Mouse (Mus musculus) myocyte (in vitro differentiated cells): ENCODE measurements at regions not wholly inside any gene's neighbourhood (a gene's known extent, or its start where the extent isn't known, plus 50 kb on each side); places are given as distances from the start of the nearest gene placed in this dataset.

Source experiments
- E2F4 ChIP-seq: IDR thresholded peaks from one replicate; pipeline ENCODE4 v1.6.1; 2011; ENCODE audit warnings: mild to moderate bottlenecking, control low read depth, moderate library complexity; ENCODE audit not compliant: insufficient read depth
- POLR2A ChIP-seq: IDR thresholded peaks from one replicate; pipeline ENCODE4 v1.6.1; 2011; ENCODE audit warnings: low read depth, mild to moderate bottlenecking, control low read depth, moderate library complexity; ENCODE audit not compliant: insufficient read length
- SRF ChIP-seq: IDR thresholded peaks from one replicate; pipeline ENCODE4 v1.6.1; 2011; ENCODE audit warnings: low read depth; ENCODE audit not compliant: control insufficient read depth, insufficient read length
- TCF12 ChIP-seq: IDR thresholded peaks from one replicate; pipeline ENCODE4 v1.6.1; 2011; ENCODE audit warnings: mild to moderate bottlenecking, control low read depth; ENCODE audit not compliant: poor library complexity, insufficient read depth, severe bottlenecking

DNA sequence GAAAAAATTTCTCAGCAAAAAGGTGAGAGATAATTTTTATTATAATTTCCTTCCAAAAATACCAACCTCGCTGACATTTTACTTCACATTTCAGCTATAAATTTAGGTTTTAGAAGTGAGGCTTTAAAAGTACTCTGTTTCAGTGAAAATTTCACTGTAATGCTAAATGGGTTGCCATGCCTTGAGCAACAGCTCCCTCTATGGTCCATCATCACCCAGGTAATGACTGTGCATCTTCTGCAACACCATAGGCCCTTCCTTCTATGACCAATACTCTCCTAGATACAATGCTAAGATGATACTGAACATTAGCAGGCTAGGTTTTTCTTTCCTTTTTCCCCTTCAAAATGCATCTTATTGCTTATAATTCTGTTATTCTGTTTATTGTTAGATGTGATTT lies 870.9 kb upstream of the Celf2 start:
- TF ChIP-seq POLR2A (no peak), E2F4 (no peak), TCF12 (no peak), SRF (no peak)
